Mouse (Mus musculus) small intestine, adult 2 months (tissue): Measurements from ENCODE around the gene Suds3.

Experiments used
- CTCF ChIP-seq: fragments of 200-500 bp; IDR thresholded peaks from 2 replicates; pipeline ENCODE4 v1.5.1; 2012; ENCODE audit warnings: low read depth, mild to moderate bottlenecking, control low read depth, inconsistent platforms, low read length, moderate library complexity, mixed read lengths; ENCODE audit not compliant: insufficient replicate concordance, insufficient read length; ENCODE audit errors: extremely low read depth
- POLR2A ChIP-seq: fragments of 200-500 bp; IDR thresholded peaks from 2 replicates; pipeline ENCODE4 v1.6.1; 2012; ENCODE audit warnings: low read depth, mild to moderate bottlenecking, control low read depth, inconsistent platforms, low read length, moderate library complexity

GRCm38 (mm10) chr5:117115193-117115767 lies 633 bp downstream of the Suds3 start:
- TF ChIP-seq CTCF = no peak
- TF ChIP-seq POLR2A = no peak
